Mouse (Mus musculus) stomach, embryonic 14.5 days (tissue): ENCODE data around the gene Pcx. TPM values are rescaled to one million over a fixed set of nuclear protein-coding genes. Genes with fewer than 3 reads are reported as not detected.

Experiments
- ATAC-seq: fragments of 200-750 bp; cut with Nextera tagmentation; 2 replicates; pipeline ENCODE4 v1.8.0; 2017; ENCODE audit warnings: low read depth, moderate TSS enrichment; ENCODE audit not compliant: insufficient number of reproducible peaks, insufficient read depth, low FRiP score
- H3K27ac ChIP-seq: fragments of 300-500 bp; sonication (generic); 2 replicates; pipeline ENCODE4 v1.5.1; 2014; ENCODE audit warnings: mild to moderate bottlenecking, low read length, moderate library complexity, mixed read lengths
- H3K27me3 ChIP-seq: fragments of 300-500 bp; sonication (generic); 2 replicates; pipeline ENCODE4 v1.6.1; 2014; ENCODE audit warnings: low read length, control low read depth, mixed read lengths; ENCODE audit not compliant: control insufficient read depth, insufficient read depth
- H3K36me3 ChIP-seq: fragments of 300-500 bp; sonication (generic); 2 replicates; pipeline ENCODE4 v1.6.1; 2014; ENCODE audit warnings: mild to moderate bottlenecking, control low read depth, low read length, moderate library complexity, mixed read lengths; ENCODE audit not compliant: control insufficient read depth, insufficient read depth
- H3K4me1 ChIP-seq: fragments of 300-500 bp; sonication (generic); 2 replicates; pipeline ENCODE4 v1.6.1; 2014; ENCODE audit warnings: low read length, control low read depth, mixed read lengths; ENCODE audit not compliant: control insufficient read depth, insufficient read depth
- H3K4me2 ChIP-seq: fragments of 300-500 bp; sonication (generic); replicated peaks from 2 replicates; pipeline ENCODE4 v1.6.1; 2014; ENCODE audit warnings: low read depth, low read length, control low read depth
- H3K4me3 ChIP-seq: fragments of 300-500 bp; sonication (generic); 2 replicates; pipeline ENCODE4 v1.5.1; 2014; ENCODE audit warnings: low read depth, low read length, control low read depth
- H3K9ac ChIP-seq: fragments of 300-500 bp; sonication (generic); replicated peaks from 2 replicates; pipeline ENCODE4 v1.6.1; 2014; ENCODE audit warnings: low read depth, mild to moderate bottlenecking, control low read depth, low read length, moderate library complexity, mixed read lengths
- H3K9me3 ChIP-seq: fragments of 300-500 bp; sonication (generic); 2 replicates; pipeline ENCODE4 v1.6.1; 2016; ENCODE audit warnings: low read depth, low read length, control low read depth; ENCODE audit not compliant: control insufficient read depth
- WGBS: fragments of 180-500 bp; shearing (Covaris S2); extraction: QIAGEN DNeasy Blood & Tissue Kit; methylation state at CpG from one replicate; pipeline ENCODE4 v1.1.7; 2014; 5-methylcytosine and 5-hydroxymethylcytosine counted together
- polyA plus RNA-seq: library from polyadenylated mRNA; unstranded; fragments of >200 nt; fragmentation: Nextera tagmentation; extraction: Ambion mirVana; gene quantifications from 2 replicates; pipeline ENCODE4 v1.2.1, GENCODE M21; 2014

The Pcx gene
- polyA plus RNA-seq, 1 experiment from 2014 or later, result 12.7 TPM

- no peaks in the 10 kb centered on the region for H3K9me3 ChIP-seq
- H3K27ac ChIP-seq, result no peak overlapping the region
- WGBS, result 81% methylated on average over 1 of the region's 1 CpGs
- no peak overlapping the region for H3K4me3 ChIP-seq
- ATAC-seq, result no peak
- H3K36me3 ChIP-seq, result no peaks in the 10 kb centered on the region
- H3K9ac ChIP-seq, result no peak overlapping the region
- no peaks in the 10 kb centered on the region for H3K27me3 ChIP-seq
- H3K4me1 ChIP-seq, result peaks cover 3% of the 10 kb centered on the region; the same call in 1 of the 2 replicates
- H3K4me2 ChIP-seq, result no peak overlapping the region
Observed at GRCm38 (mm10) chr19:4504830-4505229, 5.4 kb upstream of the Pcx start.

- no peaks in the 10 kb centered on the region for H3K9me3 ChIP-seq
- H3K36me3 ChIP-seq, result no peaks in the 10 kb centered on the region
- 63% methylated on average over 3 of the region's 3 CpGs for WGBS
- H3K9ac ChIP-seq, result no peak overlapping the region
- H3K27ac ChIP-seq, result no peak overlapping the region
- no peaks in the 10 kb centered on the region for H3K27me3 ChIP-seq
- no peak overlapping the region for H3K4me3 ChIP-seq
- H3K4me2 ChIP-seq, result no peak overlapping the region
- ATAC-seq, result no peak
- H3K4me1 ChIP-seq, result peaks cover 8% of the 10 kb centered on the region; the same call in 1 of the 2 replicates
Observed at GRCm38 (mm10) chr19:4507746-4508145, 2.5 kb upstream of the Pcx start.

- Histone ChIP-seq H3K36me3 (no peaks in the 10 kb centered on the region), H3K9me3 (no peaks in the 10 kb centered on the region), H3K4me2 (peak overlapping the region; percentile 87), H3K27me3 (no peaks in the 10 kb centered on the region), H3K4me3 (peak overlapping the region; percentile 75), H3K9ac (peak overlapping the region; percentile 30; the same call in 1 of the 2 replicates), H3K4me1 (peaks cover 13% of the 10 kb centered on the region; the same call in 1 of the 2 replicates), H3K27ac (no peak overlapping the region)
- WGBS, result 8% methylated on average over 13 of the region's 13 CpGs
- ATAC-seq, result no peak
Observed at GRCm38 (mm10) chr19:4511116-4511841, 1.0 kb downstream of the Pcx start.

- no peaks in the 10 kb centered on the region for H3K36me3 ChIP-seq
- no peak overlapping the region for H3K9ac ChIP-seq
- WGBS, result 72% methylated on average over 4 of the region's 4 CpGs
- H3K4me2 ChIP-seq, result no peak overlapping the region
- no peak for ATAC-seq
- no peak overlapping the region for H3K4me3 ChIP-seq
- H3K27me3 ChIP-seq, result no peaks in the 10 kb centered on the region
- no peaks in the 10 kb centered on the region for H3K9me3 ChIP-seq
- H3K27ac ChIP-seq, result no peak overlapping the region
- H3K4me1 ChIP-seq, result peaks cover 13% of the 10 kb centered on the region; the same call in 1 of the 2 replicates
Observed at GRCm38 (mm10) chr19:4513236-4513858, 3.1 kb downstream of the Pcx start.

- H3K36me3 ChIP-seq, result no peaks in the 10 kb centered on the region
- 19% methylated on average over 2 of the region's 2 CpGs for WGBS
- no peak overlapping the region for H3K27ac ChIP-seq
- no peak overlapping the region for H3K4me3 ChIP-seq
- no peaks in the 10 kb centered on the region for H3K9me3 ChIP-seq
- peaks cover 9% of the 10 kb centered on the region; the same call in 1 of the 2 replicates for H3K4me1 ChIP-seq
- no peaks in the 10 kb centered on the region for H3K27me3 ChIP-seq
- no peak overlapping the region for H3K4me2 ChIP-seq
- ATAC-seq, result no peak
- H3K9ac ChIP-seq, result no peak overlapping the region
Observed at GRCm38 (mm10) chr19:4515746-4516145, 5.5 kb downstream of the Pcx start.

GRCm38 (mm10) chr19:4516288-4516687, 6.0 kb downstream of the Pcx start:
- Histone ChIP-seq H3K9me3 (no peaks in the 10 kb centered on the region), H3K27me3 (no peaks in the 10 kb centered on the region), H3K36me3 (no peaks in the 10 kb centered on the region), H3K4me3 (no peak overlapping the region), H3K27ac (no peak overlapping the region), H3K4me2 (no peak overlapping the region), H3K4me1 (peaks cover 5% of the 10 kb centered on the region; the same call in 1 of the 2 replicates), H3K9ac (no peak overlapping the region)
- 69% methylated on average over 2 of the region's 2 CpGs for WGBS
- no peak for ATAC-seq

GRCm38 (mm10) chr19:4517483-4517882, 7.2 kb downstream of the Pcx start:
- ATAC-seq, result no peak
- 67% methylated on average over 1 of the region's 1 CpGs for WGBS

GRCm38 (mm10) chr19:4521426-4522050, 11.3 kb downstream of the Pcx start:
- ATAC-seq, result no peak
- H3K4me2 ChIP-seq, result no peak overlapping the region
- H3K36me3 ChIP-seq, result no peaks in the 10 kb centered on the region
- H3K4me3 ChIP-seq, result no peak overlapping the region
- H3K9me3 ChIP-seq, result no peaks in the 10 kb centered on the region
- 78% methylated on average over 3 of the region's 3 CpGs for WGBS
- no peak overlapping the region for H3K9ac ChIP-seq
- H3K27ac ChIP-seq, result no peak overlapping the region
- no peaks in the 10 kb centered on the region for H3K4me1 ChIP-seq
- no peaks in the 10 kb centered on the region for H3K27me3 ChIP-seq

More at GRCm38 (mm10) chr19:4517483-4517882, 7.2 kb downstream of the Pcx start:
- Histone ChIP-seq H3K27me3 (no peaks in the 10 kb centered on the region), H3K4me3 (no peak overlapping the region), H3K27ac (no peak overlapping the region), H3K36me3 (no peaks in the 10 kb centered on the region), H3K4me2 (no peak overlapping the region), H3K9me3 (no peaks in the 10 kb centered on the region), H3K4me1 (peaks cover 5% of the 10 kb centered on the region; the same call in 1 of the 2 replicates), H3K9ac (no peak overlapping the region)
